Mouse (Mus musculus) 416B (cell line): Measurements from ENCODE around the gene Stpg4.

Experiments
- DNase-seq: peaks from one replicate; pipeline ENCODE4 v3.0.0; 2011; ENCODE audit warnings: low read depth

Stpg4 gene

DNA sequence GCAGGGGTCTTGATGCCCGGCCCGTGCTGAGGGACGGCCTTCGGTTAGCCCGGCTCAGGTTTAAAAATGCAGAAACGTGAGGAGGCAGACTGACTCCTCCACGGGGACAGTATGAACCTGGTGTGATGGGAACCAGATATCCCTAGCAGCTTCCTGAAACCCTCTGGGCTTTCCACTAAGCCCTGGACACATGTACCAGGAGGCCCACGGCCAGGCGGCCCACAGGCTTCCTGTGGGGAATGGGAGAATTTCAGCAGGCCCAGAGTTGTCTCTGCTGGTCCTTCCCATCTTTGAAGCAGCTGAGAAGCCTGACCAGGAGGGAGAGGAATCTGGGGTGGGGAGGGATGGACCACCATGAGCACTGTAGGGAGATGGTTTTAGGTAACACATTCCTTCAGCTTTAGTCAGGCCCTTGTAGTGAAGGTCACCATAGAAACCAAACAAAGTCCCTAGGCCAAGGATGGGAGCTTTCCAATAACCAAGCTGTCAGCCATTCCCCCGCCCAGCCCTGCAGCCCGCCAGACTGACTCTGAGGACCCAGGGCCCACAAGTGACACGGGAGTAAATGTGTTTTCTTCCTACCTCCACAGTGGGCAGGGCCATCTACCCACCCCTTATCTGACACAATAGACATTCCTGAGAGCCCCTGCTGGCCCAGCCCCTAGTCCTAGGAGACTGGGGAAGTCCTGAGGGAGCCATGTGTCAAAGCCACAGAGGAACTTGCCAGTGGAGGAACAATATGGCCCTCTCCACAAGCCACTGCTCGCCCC is 76.9 kb downstream of the Stpg4 start:
- no peak for DNase-seq

DNA sequence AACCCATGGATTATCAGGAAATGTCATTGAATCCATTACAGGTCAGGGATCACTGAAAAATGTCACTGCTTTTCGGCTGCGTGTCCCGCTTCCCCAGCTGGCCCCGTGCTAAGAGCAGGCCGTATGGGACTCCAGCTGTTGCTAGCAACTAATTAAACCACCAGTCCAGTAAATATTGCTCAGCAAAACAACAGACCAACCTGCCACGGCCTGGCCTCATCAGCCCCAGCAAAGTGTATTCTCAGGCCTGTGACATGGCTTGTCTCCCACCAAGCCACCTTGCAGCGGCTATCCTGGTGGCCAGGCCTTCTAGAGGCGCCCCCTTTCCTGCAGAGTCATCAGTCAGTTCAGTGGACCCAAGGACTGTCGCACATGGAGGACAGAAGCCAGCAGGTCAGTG is 78.0 kb downstream of the Stpg4 start:
- DNase-seq, result no peak

DNA sequence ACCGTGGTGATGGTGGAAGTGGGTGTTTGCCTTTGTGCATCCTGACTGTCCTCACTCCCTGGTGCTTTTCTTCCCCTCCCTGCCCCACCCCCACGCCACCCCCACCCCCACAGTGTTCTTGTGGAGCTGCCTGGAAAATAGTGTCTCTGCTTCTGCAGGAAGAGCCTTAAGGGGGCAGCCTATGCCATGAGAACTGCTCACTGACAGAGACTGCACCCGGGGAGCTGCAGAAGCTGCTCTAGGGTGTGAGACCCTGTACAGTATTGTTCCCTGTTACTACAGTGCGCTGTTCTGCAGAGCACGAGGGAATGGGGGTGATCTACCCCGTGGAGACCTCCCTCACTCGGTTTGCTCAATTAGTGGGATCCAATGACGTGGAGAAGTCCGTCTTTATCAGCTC is 78.5 kb downstream of the Stpg4 start:
- DNase-seq, result no peak

DNA sequence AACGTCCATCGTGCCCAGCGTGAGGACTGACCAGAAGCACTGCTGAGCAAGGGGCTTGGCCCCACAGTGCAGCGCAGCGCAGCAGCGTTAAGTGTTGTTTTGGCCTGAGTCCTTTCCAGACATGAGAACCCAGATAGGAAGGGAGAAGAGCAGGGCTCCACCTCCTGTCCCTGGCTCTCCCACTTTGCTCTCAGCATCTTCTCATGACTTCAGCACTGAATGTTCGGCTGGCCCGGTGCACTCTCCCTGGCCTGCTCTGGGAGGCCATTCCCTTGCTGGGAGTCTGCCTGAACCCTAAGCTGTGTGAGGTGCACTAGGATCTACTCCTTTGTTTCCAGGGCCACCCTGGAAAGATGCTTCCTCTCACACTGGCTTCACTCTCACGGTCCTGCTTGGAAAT is 79.2 kb downstream of the Stpg4 start:
- DNase-seq, result no peak

DNA sequence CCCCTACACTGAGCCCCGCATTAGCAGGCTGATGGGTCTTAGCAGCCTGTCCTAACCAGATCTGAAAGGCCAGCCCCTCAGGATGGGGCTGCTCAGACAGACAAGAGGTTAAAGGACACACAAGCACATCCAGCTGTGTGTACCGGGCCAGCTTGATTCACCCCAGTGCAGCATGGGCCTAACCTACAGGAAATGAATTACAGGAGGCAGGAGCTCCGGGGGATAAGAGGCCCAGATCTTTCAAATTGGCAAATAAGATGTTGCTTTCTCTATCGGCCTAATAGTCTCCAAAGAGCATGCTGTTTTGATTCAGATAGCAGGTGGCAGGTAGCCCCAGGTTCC is 82.3 kb downstream of the Stpg4 start:
- peak; percentile 49 for DNase-seq

DNA sequence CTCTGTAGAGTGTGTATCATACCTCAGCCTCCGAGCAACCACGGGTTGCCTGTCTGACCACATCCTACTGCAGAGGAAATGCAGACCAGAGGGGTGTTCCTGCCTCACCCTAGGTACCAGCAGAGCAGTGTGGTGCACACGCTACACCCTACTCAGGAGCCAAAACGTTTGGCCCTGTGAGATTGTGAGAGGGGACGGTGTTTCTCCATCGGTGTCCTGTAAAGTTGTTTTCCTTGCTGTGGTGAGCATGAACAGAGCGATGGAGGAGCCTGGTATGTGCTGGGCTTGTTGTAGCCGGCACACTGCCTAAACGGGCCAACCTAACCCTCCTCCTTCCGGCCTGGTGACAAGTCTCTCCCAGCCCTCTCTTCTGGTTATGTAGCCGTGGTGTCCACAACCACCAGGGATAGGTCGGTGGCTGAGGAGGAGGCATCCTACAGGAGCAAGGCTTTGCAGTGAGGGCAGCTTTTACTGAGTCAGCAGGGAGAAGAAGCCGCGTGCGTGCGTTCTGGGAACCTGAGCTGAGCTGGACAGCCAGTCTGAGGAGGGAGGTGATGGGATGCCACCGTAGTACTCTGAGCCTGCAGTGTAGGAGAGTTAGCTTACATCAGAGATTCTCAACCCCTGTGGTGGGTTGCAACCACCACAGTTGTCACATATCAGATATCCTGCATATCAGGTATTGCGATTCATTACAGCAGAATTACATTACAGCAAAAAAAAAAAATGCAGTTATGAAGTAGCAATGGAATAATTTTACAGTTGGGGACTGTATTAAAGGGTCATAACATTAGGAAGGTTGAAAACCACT is 82.9 kb downstream of the Stpg4 start:
- DNase-seq, result peak; percentile 89

DNA sequence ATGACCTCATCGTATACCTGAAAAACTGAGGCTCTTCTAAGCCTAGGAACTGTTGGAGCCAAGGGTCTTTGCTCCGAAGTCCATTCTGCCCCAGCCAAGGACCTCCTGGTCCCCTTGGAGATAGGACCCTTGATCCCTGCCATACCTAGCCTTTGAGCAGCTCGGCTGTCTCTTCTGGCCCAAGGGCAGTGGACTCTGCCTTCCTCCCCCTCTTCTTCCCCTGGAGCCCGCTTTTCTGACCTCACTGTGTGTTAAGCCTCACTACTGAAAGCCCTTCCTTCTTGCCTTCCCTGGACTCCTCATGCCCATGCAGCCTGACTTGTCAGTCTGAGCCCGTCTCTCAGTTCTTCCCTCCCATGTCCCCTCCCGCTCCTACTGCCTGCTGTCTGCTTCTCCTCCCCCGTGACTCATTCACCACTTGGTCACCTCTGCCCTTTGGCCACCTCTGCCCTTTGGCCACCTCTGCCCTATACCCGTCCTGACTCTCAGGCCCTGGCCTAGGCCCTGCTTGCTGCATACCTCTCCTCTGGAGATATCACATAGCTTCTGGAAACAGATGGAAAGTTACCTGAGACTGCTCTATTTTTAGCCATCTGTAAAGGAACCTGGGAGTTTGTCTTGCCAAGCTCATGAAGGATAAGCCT is 84.4 kb downstream of the Stpg4 start:
- DNase-seq, result peak; percentile 44
